Mouse (Mus musculus): Measurements from ENCODE around the gene Pstpip1.

GRCm38 (mm10) chr9:56072861-56073260 is 16.9 kb upstream of the Pstpip1 start:
- TF ChIP-seq GATA1 (IDR thresholded peaks at IDR 0.05; ENCODE audit: borderline replicate concordance, low read length) = no peak
- no peak for TF ChIP-seq FLI1 (IDR thresholded peaks at IDR 0.05; ENCODE audit: low read length)

All from megakaryocyte, embryonic 14.5 days (primary cell).